Mouse (Mus musculus): Measurements from ENCODE around the gene A530084C06Rik.
A peak's percentile ranks its signal among the peaks of the same experiment; 100 is the strongest.

Gene A530084C06Rik

DNA sequence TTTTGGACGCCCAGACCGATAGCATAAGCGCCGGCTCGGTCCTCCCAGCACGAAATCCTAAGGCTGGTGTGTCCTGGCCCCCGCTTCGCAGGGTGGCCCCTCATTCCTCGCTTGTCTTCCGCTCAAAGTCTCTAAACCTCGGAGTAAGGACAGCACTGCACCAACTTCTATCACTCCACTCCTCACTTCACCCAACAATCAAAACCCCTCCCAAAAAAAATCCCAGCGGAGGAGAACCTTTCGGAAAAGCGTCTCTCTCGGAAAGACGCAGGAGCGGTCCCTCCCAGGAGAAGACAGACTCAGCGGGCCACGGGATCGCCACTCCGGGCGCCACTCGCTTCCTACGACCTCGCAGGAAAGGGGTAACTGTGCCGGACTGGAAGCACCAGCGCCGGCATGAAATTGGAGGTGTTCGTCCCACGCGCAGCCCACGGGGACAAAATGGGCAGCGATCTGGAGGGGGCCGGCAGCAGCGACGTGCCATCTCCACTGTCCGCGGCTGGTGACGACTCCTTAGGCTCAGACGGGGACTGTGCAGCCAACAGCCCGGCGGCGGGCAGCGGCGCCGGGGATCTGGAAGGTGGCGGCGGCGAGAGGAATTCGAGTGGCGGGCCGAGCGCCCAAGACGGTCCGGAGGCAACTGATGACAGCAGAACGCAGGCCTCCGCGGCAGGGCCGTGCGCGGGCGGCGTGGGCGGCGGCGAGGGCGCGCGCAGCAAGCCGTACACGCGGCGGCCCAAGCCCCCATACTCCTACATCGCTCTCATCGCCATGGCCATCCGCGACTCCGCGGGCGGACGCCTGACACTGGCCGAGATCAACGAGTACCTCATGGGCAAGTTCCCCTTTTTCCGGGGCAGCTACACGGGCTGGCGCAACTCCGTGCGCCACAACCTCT lies at the start of gene A530084C06Rik:
A530084C06Rik (minus strand) TSS at position 813 of the 898 bp plus-strand sequence.
- no peak for DNase-seq (ENCODE audit: low spot score in 2 of 2)

GRCm38 (mm10) chr13:31603964-31604363 lies 44.8 kb upstream of the A530084C06Rik start:
- DNase-seq (ENCODE audit: low spot score in 2 of 2) = no peak

GRCm38 (mm10) chr13:31599576-31599975 lies 40.4 kb upstream of the A530084C06Rik start:
- no peak for DNase-seq (ENCODE audit: low spot score in 2 of 2)

DNA sequence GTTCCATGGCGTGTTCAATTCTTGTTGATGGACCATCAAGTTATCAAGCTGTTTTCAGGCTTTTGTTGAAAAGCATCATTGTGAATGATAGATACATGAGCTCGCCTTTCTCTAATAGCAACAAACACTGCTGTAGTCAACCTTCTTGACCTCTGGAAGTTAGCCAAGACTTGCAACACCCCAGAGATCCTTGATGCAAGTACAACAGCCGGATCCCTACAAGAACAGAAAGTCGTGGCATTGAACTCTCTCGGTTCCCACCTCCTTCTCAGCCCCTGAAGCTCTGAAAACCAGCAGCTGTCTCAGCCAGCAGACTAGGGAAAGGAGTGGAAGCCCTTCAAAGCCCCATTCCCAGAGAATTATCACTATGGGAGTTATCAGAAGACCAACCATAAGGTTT lies 28.2 kb upstream of the A530084C06Rik start:
- no peak for DNase-seq (ENCODE audit: low spot score in 2 of 2)

GRCm38 (mm10) chr13:31579866-31580265 lies 20.7 kb upstream of the A530084C06Rik start:
- DNase-seq (ENCODE audit: low spot score in 2 of 2) = no peak

DNA sequence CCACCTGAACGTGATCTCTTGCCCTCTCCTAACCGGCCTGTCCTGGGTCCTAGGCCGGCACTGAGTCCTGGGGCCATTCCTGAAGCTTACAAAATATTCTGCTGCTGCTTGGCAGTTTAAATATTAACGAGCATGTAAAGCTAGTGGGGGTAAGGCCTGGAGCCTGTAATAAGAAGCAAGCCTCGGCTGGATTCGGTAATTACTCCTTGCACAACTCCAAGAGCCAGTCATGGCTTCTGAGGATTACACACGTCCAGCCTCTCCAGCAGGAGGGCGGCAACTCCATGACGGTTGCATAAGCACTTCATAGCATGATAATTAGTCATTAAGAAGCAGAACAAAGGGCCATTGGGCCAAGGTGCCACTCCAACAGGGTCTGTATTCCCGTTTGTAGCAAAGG lies 19.3 kb upstream of the A530084C06Rik start:
- DNase-seq (ENCODE audit: low spot score in 2 of 2) = no peak

- no peak for DNase-seq (ENCODE audit: low spot score in 2 of 2)
Measured at GRCm38 (mm10) chr13:31577576-31577975, 18.4 kb upstream of the A530084C06Rik start.

DNA sequence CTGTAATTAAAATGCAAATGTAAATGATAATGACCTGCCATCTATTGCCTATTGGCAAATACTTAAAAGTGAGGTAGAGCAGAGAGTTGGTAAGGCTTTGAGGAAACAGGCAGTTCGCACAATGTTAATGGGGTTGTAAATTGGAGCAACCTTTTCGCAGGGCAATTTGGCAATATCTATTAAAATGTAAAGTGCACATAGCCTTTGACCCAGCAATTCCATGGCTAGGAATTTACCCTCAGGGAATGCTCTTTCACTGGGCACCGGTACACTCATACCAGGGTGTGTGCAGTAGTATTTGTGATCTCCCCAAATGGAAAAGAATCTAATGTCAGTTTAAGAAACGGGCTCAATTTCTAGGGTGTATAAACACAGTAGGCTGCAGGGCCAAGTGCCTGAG lies 17.6 kb upstream of the A530084C06Rik start:
- no peak for DNase-seq (ENCODE audit: low spot score in 2 of 2)

- DNase-seq (ENCODE audit: low spot score in 2 of 2) = no peak
Measured at GRCm38 (mm10) chr13:31574627-31575026, 15.5 kb upstream of the A530084C06Rik start.

- DNase-seq (ENCODE audit: low spot score in 2 of 2) = no peak
Measured at GRCm38 (mm10) chr13:31572806-31573508, 13.8 kb upstream of the A530084C06Rik start.

DNA sequence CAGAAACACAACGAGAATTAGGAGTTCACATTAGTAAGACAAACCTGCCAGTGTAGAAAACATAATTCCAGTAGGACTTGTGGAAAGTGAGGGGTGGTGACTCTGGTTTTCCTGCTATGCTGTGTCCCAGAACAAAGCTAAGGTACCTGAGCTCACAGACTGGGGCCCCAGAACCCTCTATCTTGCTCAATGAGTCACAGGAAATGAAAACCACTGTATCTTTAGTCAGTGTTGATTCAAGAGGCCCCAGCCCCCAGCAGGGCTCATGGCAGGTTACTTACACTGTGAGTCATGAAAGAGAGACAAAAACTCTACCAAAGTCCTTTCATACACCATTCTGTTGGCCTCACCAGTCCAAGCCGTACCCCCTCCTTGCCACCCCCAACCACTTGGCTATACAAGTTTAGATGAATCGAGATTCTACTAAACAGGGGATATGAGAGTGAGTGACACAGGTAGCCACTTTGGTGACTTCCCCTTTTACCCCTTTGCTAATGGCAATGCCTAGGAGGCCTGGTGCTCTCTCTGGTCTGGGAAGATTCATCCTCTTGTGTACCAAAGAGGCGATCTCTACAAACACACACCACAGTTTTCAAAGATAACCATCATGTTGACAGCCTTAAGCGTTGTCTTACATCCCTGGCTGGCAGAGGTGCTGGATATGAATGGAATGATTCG lies 8.6 kb upstream of the A530084C06Rik start:
- no peak for DNase-seq (ENCODE audit: low spot score in 2 of 2)

GRCm38 (mm10) chr13:31567099-31567498 lies 8.0 kb upstream of the A530084C06Rik start:
- no peak for DNase-seq (ENCODE audit: low spot score in 2 of 2)

GRCm38 (mm10) chr13:31564394-31564793 lies 5.3 kb upstream of the A530084C06Rik start:
- DNase-seq (ENCODE audit: low spot score in 2 of 2) = no peak

GRCm38 (mm10) chr13:31559419-31560144 lies 449 bp upstream of the A530084C06Rik start:
- DNase-seq (ENCODE audit: low spot score in 2 of 2) = peak in 1 of 2 experiments; percentile 19

- no peak for DNase-seq (ENCODE audit: low spot score in 2 of 2)
Measured at GRCm38 (mm10) chr13:31557768-31558520, 1.2 kb downstream of the A530084C06Rik start.

- DNase-seq (ENCODE audit: low spot score in 2 of 2) = no peak
Measured at GRCm38 (mm10) chr13:31556964-31557767, 2.0 kb downstream of the A530084C06Rik start.

GRCm38 (mm10) chr13:31555834-31556233 lies 3.3 kb downstream of the A530084C06Rik start, which contains the start of gene Foxq1:
Gene Foxq1, plus strand, starts transcription at chr13:31556134.
- DNase-seq (ENCODE audit: low spot score in 2 of 2) = no peak

DNA sequence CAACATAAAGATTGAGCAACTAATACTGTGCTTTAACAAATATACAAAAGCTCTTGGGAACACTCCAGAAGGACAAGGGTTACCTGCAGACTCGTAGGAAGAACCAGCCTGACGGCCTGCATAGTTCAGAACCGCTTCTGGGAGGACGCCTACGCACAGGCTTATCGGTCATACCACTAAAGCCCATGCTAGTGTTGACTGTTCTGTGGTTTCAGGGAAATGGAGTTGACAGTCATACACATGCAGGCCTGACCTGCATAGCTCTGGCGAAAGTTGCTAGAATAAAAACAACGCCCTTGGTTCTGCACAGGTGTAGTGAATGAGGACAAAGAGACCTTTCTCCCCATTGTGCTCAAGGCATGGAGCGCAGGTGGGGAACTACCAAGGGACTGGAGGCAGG lies 11.5 kb downstream of the A530084C06Rik start:
- no peak for DNase-seq (ENCODE audit: low spot score in 2 of 2)

DNA sequence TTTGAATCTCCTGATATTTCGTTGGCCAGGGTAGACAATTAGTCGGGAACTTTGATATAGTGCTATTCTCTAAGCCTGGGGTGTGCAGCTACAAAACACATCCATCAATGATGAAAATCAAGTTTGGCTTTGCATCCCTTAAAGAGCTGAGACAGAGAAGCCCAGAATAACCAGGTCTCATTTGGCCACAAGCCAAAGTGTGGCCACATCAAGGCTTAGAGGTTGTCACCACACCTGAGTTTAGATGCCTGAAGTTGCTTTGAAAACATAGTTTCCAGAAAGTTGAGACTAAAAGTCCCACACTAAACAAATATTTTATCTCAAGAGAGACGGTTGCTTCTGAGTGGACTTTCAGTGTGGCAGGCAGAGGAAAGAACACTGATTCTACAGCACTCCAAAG lies 11.9 kb downstream of the A530084C06Rik start:
- DNase-seq (ENCODE audit: low spot score in 2 of 2) = no peak

- DNase-seq (ENCODE audit: low spot score in 2 of 2) = no peak
Measured at GRCm38 (mm10) chr13:31546784-31547183, 12.3 kb downstream of the A530084C06Rik start.

Measured in natural killer cell, adult 2 months (primary cell).